Mouse (Mus musculus) E14TG2a.4 (cell line): ENCODE results near the gene Rassf5.

Experiments
- CTCF ChIP-seq: conservative IDR thresholded peaks from 2 replicates; pipeline ENCODE4 v1.5.1; 2014; ENCODE audit warnings: low read length
- POU5F1 ChIP-seq: IDR thresholded peaks from 2 replicates; pipeline ENCODE4 v1.6.1; 2014; ENCODE audit warnings: low read length, borderline replicate concordance

DNA sequence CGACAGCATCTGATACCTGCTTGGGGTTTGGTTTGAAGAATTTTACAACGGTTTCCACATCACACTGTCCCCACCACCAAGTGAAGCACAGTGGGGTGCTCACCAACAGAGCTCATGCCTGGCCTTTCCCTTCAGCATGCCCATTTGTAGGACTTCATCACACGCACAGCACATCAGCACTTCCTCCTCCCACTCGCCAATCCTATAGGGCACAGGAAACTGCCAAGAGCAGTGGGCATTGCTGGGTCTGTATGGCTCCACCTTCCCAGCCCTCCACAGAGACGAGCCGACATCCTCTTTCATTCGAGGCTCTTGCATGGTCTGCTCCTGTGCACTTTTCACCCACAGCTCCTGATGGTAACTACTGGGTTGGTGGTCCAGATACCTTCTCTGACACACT lies 61.9 kb downstream of the Rassf5 start:
- no peak for TF ChIP-seq CTCF
- no peak for TF ChIP-seq POU5F1
